Mouse (Mus musculus): ENCODE results near the gene Trim67.

DNA sequence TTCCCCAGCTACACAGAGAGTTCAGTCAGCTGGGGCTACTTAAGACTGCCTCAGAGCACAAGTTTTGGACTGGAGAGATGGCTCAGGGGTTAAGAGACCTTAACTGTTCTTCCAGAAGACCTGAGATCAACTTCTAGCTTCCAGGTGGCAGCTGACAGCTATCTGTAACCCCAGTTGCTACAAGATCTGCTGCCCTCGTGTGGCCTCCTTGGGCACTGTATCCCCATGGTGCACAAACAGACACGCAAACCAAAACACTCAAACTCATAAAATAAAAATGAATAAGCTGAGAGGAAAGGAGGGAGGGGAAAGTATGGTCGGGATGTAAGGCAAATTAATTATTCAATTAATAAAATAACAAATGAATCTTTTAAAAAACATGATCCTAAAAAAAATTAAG lies 34.3 kb upstream of the Trim67 start:
- TF ChIP-seq CTCF (IDR thresholded peaks at IDR 0.05; ENCODE audit: low read depth) (peak; percentile 68), EP300 (IDR thresholded peaks at IDR 0.05; ENCODE audit: low read depth) (no peak)
